Mouse (Mus musculus) forebrain, embryonic 14.5 days (tissue): ENCODE data around the gene Gba. TPM values are rescaled to one million over a fixed set of nuclear protein-coding genes. Genes with fewer than 3 reads are reported as not detected.
A peak's percentile ranks its signal among the peaks of the same experiment; 100 is the strongest.

ENCODE experiments used
- ATAC-seq: fragments of 200-750 bp; cut with Nextera tagmentation; 2 replicates; pipeline ENCODE4 v1.8.0; 2017; ENCODE audit warnings: mild to moderate bottlenecking, moderate library complexity
- DNase-seq: peaks from one replicate; pipeline ENCODE4 v3.0.0-alpha.2; 2015; ENCODE audit warnings: low spot score
- H3K27ac ChIP-seq: fragments of 300-500 bp; sonication (generic); 2 replicates; pipeline ENCODE4 v1.5.1; 2014; ENCODE audit warnings: low read depth, mild to moderate bottlenecking, control low read depth, low read length, moderate library complexity
- H3K27me3 ChIP-seq: fragments of 300-500 bp; sonication (generic); replicated peaks from 2 replicates; pipeline ENCODE4 v1.6.1; 2014; ENCODE audit warnings: low read length, control low read depth, mixed read lengths; ENCODE audit not compliant: control insufficient read depth, insufficient read depth
- H3K36me3 ChIP-seq: fragments of 300-500 bp; sonication (generic); 2 replicates; pipeline ENCODE4 v1.6.1; 2014; ENCODE audit warnings: low read length, control low read depth; ENCODE audit not compliant: control insufficient read depth, insufficient read depth
- H3K4me1 ChIP-seq: fragments of 300-500 bp; sonication (generic); 2 replicates; pipeline ENCODE4 v1.6.1; 2014; ENCODE audit warnings: antibody characterized with exemption, low read length, control low read depth; ENCODE audit not compliant: control insufficient read depth, insufficient read depth
- H3K4me2 ChIP-seq: fragments of 300-500 bp; sonication (generic); 2 replicates; pipeline ENCODE4 v1.6.1; 2014; ENCODE audit warnings: mild to moderate bottlenecking, control low read depth, low read length
- H3K4me3 ChIP-seq: fragments of 300-500 bp; sonication (generic); 2 replicates; pipeline ENCODE4 v1.5.1; 2014; ENCODE audit warnings: low read depth, low read length, control low read depth
- H3K9ac ChIP-seq: fragments of 300-500 bp; sonication (generic); 2 replicates; pipeline ENCODE4 v1.6.1; 2014; ENCODE audit warnings: mild to moderate bottlenecking, low read length, control low read depth, moderate library complexity
- H3K9me3 ChIP-seq: fragments of 300-500 bp; sonication (generic); replicated peaks from 2 replicates; pipeline ENCODE4 v1.6.1; 2016; ENCODE audit warnings: low read length, control low read depth, mixed read lengths; ENCODE audit not compliant: control insufficient read depth
- WGBS: fragments of 180-500 bp; shearing (Covaris S2); extraction: QIAGEN DNeasy Blood & Tissue Kit; methylation state at CpG from one replicate; pipeline ENCODE4 v1.1.7; 2014; 5-methylcytosine and 5-hydroxymethylcytosine counted together
- polyA plus RNA-seq: library from polyadenylated mRNA; unstranded; fragments of >200 nt; fragmentation: Nextera tagmentation; extraction: Ambion mirVana; gene quantifications from 2 replicates; pipeline ENCODE4 v1.2.1, GENCODE M21; 2014

Gene Gba
- polyA plus RNA-seq, 1 experiment from 2014 or later = 47.9 TPM

- DNase-seq (peak; percentile 99), ATAC-seq (peak; percentile 85)
- H3K27me3 ChIP-seq = no peaks in the 10 kb centered on the region
- peak overlapping the region; percentile 85 for H3K9ac ChIP-seq
- peak overlapping the region; percentile 62 for H3K4me3 ChIP-seq
- peak overlapping the region; percentile 94 for H3K27ac ChIP-seq
- no peaks in the 10 kb centered on the region for H3K9me3 ChIP-seq
- H3K36me3 ChIP-seq = peaks cover 21% of the 10 kb centered on the region
- H3K4me1 ChIP-seq = peaks cover 45% of the 10 kb centered on the region
- peak overlapping the region; percentile 72 for H3K4me2 ChIP-seq
- WGBS = under 1% methylated on average over 41 of the region's 41 CpGs
These were observed 24.8 kb downstream of the Gba start for GRCm38 (mm10) chr3:89227307-89228179.

- Histone ChIP-seq H3K4me2 (peak overlapping the region; percentile 72), H3K9me3 (no peaks in the 10 kb centered on the region), H3K27me3 (no peaks in the 10 kb centered on the region), H3K9ac (peak overlapping the region; percentile 85; the same call in 1 of the 2 replicates), H3K27ac (peak overlapping the region; percentile 94), H3K4me1 (peaks cover 43% of the 10 kb centered on the region), H3K4me3 (peak overlapping the region; percentile 62), H3K36me3 (peaks cover 20% of the 10 kb centered on the region)
- DNase-seq (peak; percentile 90), ATAC-seq (peak; percentile 37)
- WGBS = under 1% methylated on average over 20 of the region's 20 CpGs
These were observed 25.4 kb downstream of the Gba start for GRCm38 (mm10) chr3:89228180-89228549.

- Histone ChIP-seq H3K4me3 (peak within 1 kb of the TSS; percentile 62), H3K36me3 (peaks cover 20% of the 10 kb centered on the region), H3K27me3 (no peaks in the 10 kb centered on the region), H3K4me2 (peak within 1 kb of the TSS; percentile 72), H3K9me3 (no peaks in the 10 kb centered on the region), H3K9ac (peak within 1 kb of the TSS; percentile 85; the same call in 1 of the 2 replicates), H3K4me1 (peaks cover 38% of the 10 kb centered on the region), H3K27ac (peak within 1 kb of the TSS; percentile 94)
- no peak for ATAC-seq
- DNase-seq = no peak
- 36% methylated on average over 10 of the region's 10 CpGs for WGBS
These were observed 26.1 kb downstream of the Gba start, which contains the start of gene Muc1 for GRCm38 (mm10) chr3:89228836-89229235. Gene Muc1, plus strand, starts transcription at chr3:89229057.

GRCm38 (mm10) chr3:89229276-89229675 lies 26.5 kb downstream of the Gba start:
- peaks cover 33% of the 10 kb centered on the region for H3K4me1 ChIP-seq

GRCm38 (mm10) chr3:89230561-89230960 lies 27.8 kb downstream of the Gba start:
- peaks cover 32% of the 10 kb centered on the region for H3K36me3 ChIP-seq
- H3K27ac ChIP-seq = no peak overlapping the region
- 88% methylated on average over 2 of the region's 2 CpGs for WGBS
- no peak overlapping the region for H3K9ac ChIP-seq
- ATAC-seq = no peak
- DNase-seq = no peak
- H3K27me3 ChIP-seq = no peaks in the 10 kb centered on the region
- H3K9me3 ChIP-seq = no peaks in the 10 kb centered on the region
- no peak overlapping the region for H3K4me3 ChIP-seq
- no peak overlapping the region for H3K4me2 ChIP-seq
- peaks cover 21% of the 10 kb centered on the region for H3K4me1 ChIP-seq

More at GRCm38 (mm10) chr3:89229276-89229675, 26.5 kb downstream of the Gba start:
- 54% methylated on average over 4 of the region's 4 CpGs for WGBS
- Histone ChIP-seq H3K9ac (no peak overlapping the region), H3K4me3 (no peak overlapping the region), H3K4me2 (no peak overlapping the region; the same call in 1 of the 2 replicates), H3K27ac (no peak overlapping the region), H3K27me3 (no peaks in the 10 kb centered on the region), H3K9me3 (no peaks in the 10 kb centered on the region), H3K36me3 (peaks cover 20% of the 10 kb centered on the region)
- DNase-seq (no peak), ATAC-seq (no peak)

GRCm38 (mm10) chr3:89231345-89231744 lies 28.6 kb downstream of the Gba start:
- H3K9ac ChIP-seq = no peak overlapping the region
- no peaks in the 10 kb centered on the region for H3K27me3 ChIP-seq
- no peak for ATAC-seq
- H3K4me1 ChIP-seq = peaks cover 13% of the 10 kb centered on the region
- no peak for DNase-seq
- H3K4me2 ChIP-seq = no peak overlapping the region
- peaks cover 40% of the 10 kb centered on the region for H3K36me3 ChIP-seq
- H3K4me3 ChIP-seq = no peak overlapping the region
- H3K9me3 ChIP-seq = no peaks in the 10 kb centered on the region
- 83% methylated on average over 7 of the region's 7 CpGs for WGBS
- H3K27ac ChIP-seq = no peak overlapping the region

GRCm38 (mm10) chr3:89231772-89232275 lies 29.1 kb downstream of the Gba start:
- Histone ChIP-seq H3K9ac (no peak overlapping the region), H3K36me3 (peaks cover 42% of the 10 kb centered on the region), H3K27ac (no peak overlapping the region), H3K27me3 (no peaks in the 10 kb centered on the region), H3K9me3 (no peaks in the 10 kb centered on the region), H3K4me1 (peaks cover 8% of the 10 kb centered on the region; the same call in 1 of the 2 replicates), H3K4me2 (no peak overlapping the region), H3K4me3 (no peak overlapping the region)
- WGBS = 79% methylated on average over 16 of the region's 16 CpGs
- ATAC-seq (no peak), DNase-seq (no peak)

- peaks cover 50% of the 10 kb centered on the region for H3K36me3 ChIP-seq
- H3K4me1 ChIP-seq = 0 out of 2 replicates have a peak, but pooled peaks cover 8% of the 10 kb centered on the region
- DNase-seq = no peak
- no peak for ATAC-seq
- WGBS = 83% methylated on average over 6 of the region's 6 CpGs
- no peak overlapping the region for H3K4me3 ChIP-seq
- no peaks in the 10 kb centered on the region for H3K27me3 ChIP-seq
- no peak overlapping the region for H3K4me2 ChIP-seq
- no peak overlapping the region for H3K27ac ChIP-seq
- H3K9me3 ChIP-seq = no peaks in the 10 kb centered on the region
- H3K9ac ChIP-seq = no peak overlapping the region
These were observed 29.9 kb downstream of the Gba start for GRCm38 (mm10) chr3:89232614-89233013.
